Mouse (Mus musculus) frontal cortex, postnatal 14 days (tissue): Measurements from ENCODE around the gene Tymp.

Experiments used
- DNase-seq, 2 experiments: peaks; one replicate each; pipeline ENCODE4 v3.0.0; 2022; ENCODE audit warnings: low spot score in 2 of 2

Tymp gene

GRCm38 (mm10) chr15:89334774-89335537 lies 41.9 kb downstream of the Tymp start:
- DNase-seq, result no peak

- DNase-seq, result no peak
These were observed 42.6 kb downstream of the Tymp start, which contains the start of gene Miox for GRCm38 (mm10) chr15:89334271-89334670. Miox (plus strand) TSS chr15:89334398.

- no peak for DNase-seq
These were observed 50.4 kb downstream of the Tymp start for GRCm38 (mm10) chr15:89326441-89326840.

- no peak for DNase-seq
These were observed 53.2 kb downstream of the Tymp start for GRCm38 (mm10) chr15:89323656-89324055.

- no peak for DNase-seq
These were observed 53.9 kb downstream of the Tymp start, which contains the start of gene Adm2 for GRCm38 (mm10) chr15:89322670-89323522. Adm2 (plus strand) TSS chr15:89322720.
